Mouse (Mus musculus) stomach, embryonic 15.5 days (tissue): ENCODE measurements at regions not wholly inside any gene's neighbourhood (a gene's known extent, or its start where the extent isn't known, plus 50 kb on each side); places are given as distances from the start of the nearest gene placed in this dataset.

ENCODE experiments used
- ATAC-seq: fragments of 200-750 bp; cut with Nextera tagmentation; 2 replicates; pipeline ENCODE4 v1.8.0; 2017; ENCODE audit warnings: low read depth, moderate number of reproducible peaks, moderate TSS enrichment; ENCODE audit not compliant: insufficient read depth, low FRiP score
- H3K27ac ChIP-seq: fragments of 300-500 bp; sonication (generic); 2 replicates; pipeline ENCODE4 v1.5.1; 2015; ENCODE audit warnings: mild to moderate bottlenecking, inconsistent platforms
- H3K27me3 ChIP-seq: fragments of 300-500 bp; sonication (generic); replicated peaks from 2 replicates; pipeline ENCODE4 v1.6.1; 2015; ENCODE audit warnings: inconsistent platforms
- H3K36me3 ChIP-seq: fragments of 300-500 bp; sonication (generic); 2 replicates; pipeline ENCODE4 v1.6.1; 2015; ENCODE audit warnings: inconsistent platforms
- H3K4me1 ChIP-seq: fragments of 300-500 bp; sonication (generic); 2 replicates; pipeline ENCODE4 v1.6.1; 2015; ENCODE audit warnings: inconsistent platforms
- H3K4me2 ChIP-seq: fragments of 300-500 bp; sonication (generic); 2 replicates; pipeline ENCODE4 v1.6.1; 2015; ENCODE audit warnings: mild to moderate bottlenecking, inconsistent platforms
- H3K4me3 ChIP-seq: fragments of 300-500 bp; sonication (generic); replicated peaks from 2 replicates; pipeline ENCODE4 v1.5.1; 2015; ENCODE audit warnings: inconsistent platforms
- H3K9ac ChIP-seq: fragments of 300-500 bp; sonication (generic); 2 replicates; pipeline ENCODE4 v1.6.1; 2015; ENCODE audit warnings: inconsistent platforms
- H3K9me3 ChIP-seq: fragments of 300-500 bp; sonication (generic); 2 replicates; pipeline ENCODE4 v1.6.1; 2016; ENCODE audit warnings: inconsistent platforms
- WGBS: fragments of 180-500 bp; shearing (Covaris S2); methylation state at CpG from one replicate; pipeline ENCODE4 v1.1.7; 2015; 5-methylcytosine and 5-hydroxymethylcytosine counted together

DNA sequence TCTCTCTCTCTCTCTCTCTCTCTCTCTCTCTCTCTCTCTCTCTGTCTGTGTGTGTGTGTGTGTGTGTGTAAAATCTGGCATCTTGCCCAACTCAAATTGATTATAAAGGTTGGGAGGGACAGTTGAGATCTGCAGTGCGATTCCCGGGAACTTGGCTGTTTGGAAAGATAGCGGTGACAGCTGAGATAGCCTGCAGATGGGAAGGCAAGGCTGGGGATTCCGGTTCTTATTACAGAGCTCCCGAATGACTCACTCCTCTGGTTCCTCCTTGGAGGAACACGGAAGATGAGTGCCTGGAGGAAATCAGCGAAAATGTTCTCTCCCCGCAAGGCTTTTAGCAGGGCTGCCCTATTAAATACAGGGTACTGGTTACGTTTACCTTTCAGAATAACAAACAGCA lies 81.2 kb upstream of the Rai2 start:
- no peak overlapping the region for H3K4me2 ChIP-seq
- no peaks in the 10 kb centered on the region for H3K27me3 ChIP-seq
- H3K4me1 ChIP-seq: no peaks in the 10 kb centered on the region
- no peak overlapping the region for H3K9ac ChIP-seq
- H3K4me3 ChIP-seq: no peak overlapping the region
- H3K36me3 ChIP-seq: no peaks in the 10 kb centered on the region
- H3K27ac ChIP-seq: no peak overlapping the region
- 57% methylated on average over 9 of the region's 9 CpGs for WGBS
- H3K9me3 ChIP-seq: no peaks in the 10 kb centered on the region
- ATAC-seq: 0 out of 2 replicates have a peak, but pooled peaks have one; percentile 27

DNA sequence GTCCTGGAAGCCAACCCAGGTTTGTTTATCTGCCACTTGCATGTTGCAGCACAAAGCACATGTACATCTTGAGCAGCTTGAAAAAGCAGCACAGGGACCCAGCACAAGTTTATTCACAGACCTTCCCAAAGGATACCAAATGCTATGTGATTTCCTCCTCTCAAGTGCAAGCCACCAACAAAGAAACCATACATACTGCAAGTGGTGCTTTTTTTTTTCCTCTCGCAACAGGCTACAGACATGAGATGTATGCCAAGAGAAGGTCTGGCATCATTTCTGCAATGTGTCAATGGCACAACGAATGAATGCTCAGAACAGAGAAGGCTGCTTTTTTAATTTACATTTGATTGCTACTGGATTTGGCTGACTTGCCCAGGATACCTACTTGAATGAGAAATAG lies 63.8 kb upstream of the Rai2 start:
- ATAC-seq: no peak
- Histone ChIP-seq H3K36me3 (no peaks in the 10 kb centered on the region), H3K4me2 (no peak overlapping the region), H3K4me3 (no peak overlapping the region), H3K9me3 (no peaks in the 10 kb centered on the region), H3K4me1 (no peaks in the 10 kb centered on the region), H3K27ac (no peak overlapping the region), H3K27me3 (no peaks in the 10 kb centered on the region; the same call in 1 of the 2 replicates), H3K9ac (no peak overlapping the region)
- 79% methylated on average over 2 of the region's 2 CpGs for WGBS

DNA sequence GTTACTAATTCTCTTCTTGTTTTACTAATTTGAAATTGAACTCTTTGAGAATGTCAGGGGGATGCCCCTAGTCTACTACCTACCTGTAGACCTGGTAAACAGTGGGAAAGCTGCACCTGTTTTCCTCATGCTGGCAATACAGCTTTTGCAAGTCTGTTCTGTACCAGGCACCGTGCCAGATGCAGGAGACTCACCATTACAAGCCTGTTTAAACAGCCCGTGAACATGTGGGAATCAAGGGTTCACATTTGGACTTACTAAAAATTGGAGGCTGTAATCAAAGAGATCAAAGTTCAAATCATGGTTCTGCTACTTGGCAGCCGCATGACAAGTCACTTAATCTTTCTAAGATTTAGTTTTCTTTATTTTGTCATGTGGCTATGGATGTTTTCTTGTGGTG lies 56.8 kb upstream of the Rai2 start:
- no peaks in the 10 kb centered on the region for H3K36me3 ChIP-seq
- no peaks in the 10 kb centered on the region for H3K9me3 ChIP-seq
- ATAC-seq: no peak
- no peak overlapping the region for H3K4me2 ChIP-seq
- H3K4me3 ChIP-seq: no peak overlapping the region
- H3K27ac ChIP-seq: no peak overlapping the region
- peaks cover 4% of the 10 kb centered on the region; the same call in 1 of the 2 replicates for H3K27me3 ChIP-seq
- no peak overlapping the region for H3K9ac ChIP-seq
- H3K4me1 ChIP-seq: no peaks in the 10 kb centered on the region
- 64% methylated on average over 3 of the region's 3 CpGs for WGBS

DNA sequence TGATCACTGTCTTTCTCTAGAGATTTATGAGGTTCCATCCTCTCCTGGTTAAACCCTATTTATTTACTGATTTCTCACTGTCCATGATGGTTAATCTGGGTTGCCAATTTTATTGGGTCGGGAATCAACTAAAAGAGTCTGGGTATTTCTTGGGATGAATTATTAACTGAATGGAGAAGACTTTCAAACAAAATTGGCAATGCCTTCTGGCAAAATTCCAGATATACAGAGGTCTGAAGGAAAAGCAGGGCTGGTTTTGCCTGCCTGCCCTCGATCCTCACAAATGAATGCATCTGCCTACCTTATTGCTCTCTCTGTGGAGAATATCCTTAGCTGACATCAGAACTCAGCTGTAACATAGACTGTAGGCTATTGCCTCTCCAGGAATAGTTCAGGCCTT lies 54.9 kb upstream of the Rai2 start:
- no peak overlapping the region for H3K4me3 ChIP-seq
- H3K36me3 ChIP-seq: no peaks in the 10 kb centered on the region
- ATAC-seq: no peak
- H3K4me1 ChIP-seq: no peaks in the 10 kb centered on the region
- no peaks in the 10 kb centered on the region for H3K9me3 ChIP-seq
- H3K27me3 ChIP-seq: peaks cover 4% of the 10 kb centered on the region; the same call in 1 of the 2 replicates
- WGBS: 73% methylated on average over 2 of the region's 2 CpGs
- no peak overlapping the region for H3K4me2 ChIP-seq
- no peak overlapping the region for H3K9ac ChIP-seq
- no peak overlapping the region for H3K27ac ChIP-seq
